Mouse (Mus musculus) adrenal gland (tissue): ENCODE results near the gene Ptprs.

ENCODE experiments used
- intact Hi-C: fragments of 180-260 bp; cut with DNase I; formaldehyde crosslinking; loops from one replicate; pipeline ENCODE4 v1.15.1; 2025

Gene Ptprs

DNA sequence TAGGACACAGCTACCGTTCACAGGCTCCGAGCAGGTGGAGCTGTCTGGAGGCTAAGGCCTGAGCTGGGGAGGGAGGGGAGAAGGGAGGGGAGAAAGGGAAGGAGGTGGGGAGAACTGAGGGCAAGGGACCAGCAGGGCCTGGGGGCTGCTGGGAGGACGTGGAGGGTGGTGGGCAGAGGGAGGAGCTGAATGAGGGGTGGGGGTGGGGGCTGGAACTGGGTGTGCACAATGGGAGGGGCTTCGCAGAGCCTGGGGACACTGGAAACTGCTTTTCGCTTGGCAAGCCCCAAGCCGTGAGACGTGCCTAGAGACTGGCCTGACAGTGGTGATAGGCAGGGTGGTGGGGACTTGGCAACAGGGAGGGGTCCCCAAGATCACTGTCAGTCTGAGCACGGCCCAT, 7.0 kb downstream of the Ptprs start:
- intact Hi-C loops, result no loop called here

GRCm38 (mm10) chr17:56468870-56469269, 7.4 kb downstream of the Ptprs start:
- intact Hi-C loops, result no loop called here

GRCm38 (mm10) chr17:56468380-56468779, 7.9 kb downstream of the Ptprs start:
- intact Hi-C loops, result no loop called here

GRCm38 (mm10) chr17:56467456-56467884, 8.8 kb downstream of the Ptprs start:
- intact Hi-C loops, result no loop called here

GRCm38 (mm10) chr17:56466747-56467146, 9.5 kb downstream of the Ptprs start:
- intact Hi-C loops, result no loop called here

GRCm38 (mm10) chr17:56464817-56465216, 11.5 kb downstream of the Ptprs start:
- intact Hi-C loops, result no loop called here

DNA sequence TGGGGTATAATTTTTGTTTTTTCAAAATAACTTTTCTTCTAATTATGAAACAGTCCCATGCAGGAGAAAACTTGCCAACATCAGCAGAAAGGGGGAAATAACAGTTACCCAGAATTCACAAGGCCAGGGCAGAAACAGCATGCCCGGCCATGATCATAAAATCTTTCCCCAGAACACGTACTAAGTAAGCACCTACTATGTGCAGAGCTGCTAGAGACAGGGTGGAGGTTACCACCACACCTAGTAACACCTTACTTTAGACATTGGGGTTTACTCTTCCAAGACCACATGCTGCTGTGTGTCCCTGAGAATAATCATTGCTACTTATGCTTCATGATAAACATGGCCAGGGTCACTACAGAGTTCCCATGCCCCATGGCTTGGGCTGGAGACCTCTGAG, 11.9 kb downstream of the Ptprs start:
- intact Hi-C loops, result no loop called here

GRCm38 (mm10) chr17:56463500-56463899, 12.8 kb downstream of the Ptprs start:
- intact Hi-C loops, result no loop called here

DNA sequence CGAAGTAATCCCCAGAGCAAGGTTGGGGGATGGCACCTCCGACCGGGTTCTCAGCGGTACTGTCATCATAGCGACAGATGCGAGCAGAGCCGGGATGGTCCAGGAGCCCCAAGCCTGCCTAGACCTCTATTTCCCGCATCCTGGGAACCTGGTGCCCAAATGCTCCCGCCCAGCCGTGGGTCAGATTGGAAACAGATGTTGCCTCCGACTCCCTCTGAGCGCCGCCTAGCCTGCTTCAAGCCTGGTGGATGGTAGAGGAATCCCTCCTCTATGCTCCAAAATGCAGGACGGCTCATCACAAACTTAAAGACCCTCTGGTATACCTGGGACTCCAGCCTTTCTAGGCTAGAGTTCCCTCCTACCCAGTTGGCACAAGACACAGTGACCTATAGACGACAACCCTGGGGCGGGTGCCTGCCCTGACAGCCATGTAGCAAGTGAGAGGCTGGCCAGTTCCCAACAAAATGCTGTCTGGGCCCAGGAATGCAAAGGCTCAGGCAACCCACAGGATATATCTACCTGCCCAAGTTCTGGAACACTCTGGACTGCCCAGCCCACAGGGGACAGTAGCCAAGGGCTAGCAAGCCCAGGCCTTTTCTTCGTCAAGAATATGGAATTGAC, 13.3 kb downstream of the Ptprs start:
- intact Hi-C loops, result no loop called here

- intact Hi-C loops, result no loop called here
These were observed 14.2 kb downstream of the Ptprs start for GRCm38 (mm10) chr17:56461771-56462743.

GRCm38 (mm10) chr17:56460876-56461275, 15.4 kb downstream of the Ptprs start:
- intact Hi-C loops, result no loop called here

DNA sequence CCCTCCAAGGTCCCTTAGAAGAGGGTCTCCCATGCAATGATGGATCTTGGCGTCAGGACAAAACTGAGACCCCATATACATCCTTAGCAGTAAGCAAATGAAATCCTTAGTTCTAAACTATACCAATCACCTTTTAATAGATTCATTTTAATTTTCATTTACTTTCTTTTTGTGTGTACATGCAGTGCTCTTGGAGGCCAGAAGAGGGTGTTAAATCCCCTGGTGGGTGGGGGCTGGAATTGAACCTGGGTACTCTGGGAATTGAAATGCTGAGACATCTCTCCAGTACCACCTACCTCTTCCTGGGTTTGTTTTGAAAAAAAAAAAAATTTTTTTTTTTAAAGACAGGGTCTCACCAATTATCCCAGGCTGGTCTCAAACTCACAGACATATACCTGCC, 18.8 kb downstream of the Ptprs start:
- intact Hi-C loops, result no loop called here

GRCm38 (mm10) chr17:56456353-56456752, 19.9 kb downstream of the Ptprs start:
- intact Hi-C loops, result no loop called here

GRCm38 (mm10) chr17:56453689-56454088, 22.6 kb downstream of the Ptprs start:
- intact Hi-C loops, result no loop called here

DNA sequence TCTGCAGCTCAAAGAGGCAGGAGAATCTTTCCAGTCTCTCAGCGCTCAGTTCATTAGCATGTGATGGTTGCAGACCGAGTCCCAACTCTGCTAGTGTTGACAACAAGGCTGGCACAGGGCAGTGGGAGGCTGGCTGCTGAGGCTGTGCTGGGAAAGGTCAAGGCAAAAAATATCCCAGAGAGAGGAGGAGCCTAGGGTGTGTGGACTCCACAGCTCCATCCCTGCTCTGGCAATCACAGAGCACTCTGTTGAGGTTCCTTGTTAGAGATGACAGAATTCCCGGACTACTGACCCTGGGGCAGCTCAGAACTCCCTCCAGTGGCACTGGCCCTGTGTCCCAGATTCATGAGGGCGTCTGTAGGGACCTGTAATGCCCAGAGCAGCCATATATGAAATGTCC, 23.0 kb downstream of the Ptprs start:
- intact Hi-C loops, result no loop called here

GRCm38 (mm10) chr17:56447716-56448115, 28.6 kb downstream of the Ptprs start:
- intact Hi-C loops, result no loop called here

DNA sequence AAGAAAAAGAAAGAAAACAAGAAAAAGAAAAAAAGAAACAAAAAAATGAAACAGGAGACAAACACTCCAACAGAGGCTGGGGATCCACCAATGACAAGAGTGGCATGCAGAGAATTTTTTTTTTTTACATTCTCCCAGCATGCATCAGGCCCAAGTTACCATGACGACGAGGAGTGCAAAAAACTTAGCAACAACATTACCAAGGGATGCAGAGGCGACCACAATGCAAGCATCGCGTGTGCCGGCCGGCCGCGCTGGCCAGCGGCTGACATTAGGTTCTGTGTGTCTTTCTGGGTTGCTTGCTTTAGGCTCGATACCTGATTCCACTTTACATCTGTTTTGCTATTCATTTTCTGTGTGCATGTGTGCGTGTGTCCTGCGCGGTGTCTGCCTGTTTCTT, 30.9 kb downstream of the Ptprs start:
- intact Hi-C loops, result no loop called here

GRCm38 (mm10) chr17:56444771-56445170, 31.5 kb downstream of the Ptprs start:
- intact Hi-C loops, result no loop called here

- intact Hi-C loops, result no loop called here
These were observed 32.9 kb downstream of the Ptprs start for GRCm38 (mm10) chr17:56443341-56443795.

DNA sequence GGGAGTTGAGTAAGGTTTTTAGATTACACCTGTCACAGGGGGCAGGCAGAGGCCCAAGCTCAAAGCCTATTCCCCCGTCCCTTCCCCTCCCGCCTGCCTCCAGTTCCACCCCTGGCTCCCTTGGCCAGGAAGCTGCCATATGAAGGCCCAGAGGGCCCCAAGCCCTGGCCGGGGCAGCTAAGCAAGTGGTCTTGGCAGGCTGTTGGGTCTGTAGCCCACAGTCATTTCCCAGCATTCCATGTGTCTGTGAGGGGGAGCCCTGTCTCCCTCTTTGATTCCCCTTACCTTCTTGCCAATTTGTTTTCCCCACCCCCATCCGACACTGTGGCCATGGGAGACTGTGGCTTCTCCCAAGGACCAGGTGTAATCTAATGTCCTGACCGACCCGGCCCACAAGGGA, 34.0 kb downstream of the Ptprs start:
- intact Hi-C loops, result no loop called here

DNA sequence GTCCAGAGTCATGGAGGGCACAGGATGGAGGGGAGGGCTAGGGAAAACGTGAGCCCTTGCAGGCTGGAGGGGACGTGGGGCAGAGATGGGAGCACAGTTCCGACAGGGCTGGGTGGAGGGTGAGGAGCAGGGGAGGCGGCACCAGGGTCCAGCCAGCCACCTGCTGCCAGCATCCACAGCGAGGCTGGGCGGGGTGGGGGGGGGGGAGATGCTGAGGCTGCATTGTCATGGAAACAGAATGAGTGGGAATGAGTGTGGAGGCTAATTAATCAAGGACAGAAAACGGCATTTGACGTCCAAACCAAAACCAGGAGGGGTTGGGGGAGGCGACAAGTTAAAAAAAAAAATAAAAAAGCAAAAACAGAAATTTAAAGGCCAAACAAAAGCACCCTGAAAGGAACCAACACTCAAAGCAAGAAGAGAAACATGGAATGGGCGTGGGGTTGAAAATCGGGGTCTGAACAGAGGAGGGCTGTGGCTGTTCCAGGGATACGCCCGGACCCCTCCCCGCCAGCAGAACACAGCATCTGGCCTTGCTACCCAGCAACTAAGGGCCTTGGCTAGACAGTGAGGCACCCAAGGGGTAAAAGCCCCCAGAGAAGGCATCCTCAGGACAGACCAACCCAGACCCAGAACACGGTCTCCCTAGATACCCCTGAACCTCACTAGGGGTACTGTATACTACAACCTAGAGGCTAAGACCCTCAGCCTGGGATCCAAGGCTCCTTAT, 36.4 kb downstream of the Ptprs start:
- intact Hi-C loops, result no loop called here

- intact Hi-C loops, result no loop called here
These were observed 44.7 kb downstream of the Ptprs start for GRCm38 (mm10) chr17:56431582-56431981.
